ENCODE assay signal across 6 mouse cellular contexts in the genomic region with DNA sequence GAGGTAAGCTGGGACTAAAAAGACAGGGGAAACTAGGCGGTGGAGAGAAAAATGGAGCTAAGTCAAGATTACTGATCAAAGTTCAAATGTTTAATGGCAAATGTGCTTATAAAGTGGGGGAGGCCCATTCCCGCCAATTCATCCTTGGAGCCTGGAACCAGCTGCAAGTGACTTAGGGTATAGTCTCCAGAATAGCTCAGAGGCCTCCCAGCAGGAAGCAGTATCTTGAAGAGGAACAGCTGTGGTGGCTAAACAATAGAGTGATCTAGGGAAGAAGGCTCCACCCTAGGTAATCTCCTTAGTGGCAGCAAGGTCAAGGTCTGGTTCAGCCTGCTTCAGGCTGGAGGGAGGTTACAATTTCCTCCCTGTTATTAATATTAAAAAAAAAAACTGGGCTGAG. TPM values are rescaled to one million over a fixed set of nuclear protein-coding genes. Genes with fewer than 3 reads are reported as not detected.
DNase-seq lines count a peak whose midpoint lies in the region; ATAC-seq and TF ChIP-seq lines count a peak whose summit lies in the region.
"Not testable (repeated sequence)": the region's sequence is repeated elsewhere in the genome, so short reads cannot be mapped to it uniquely, and the experiment has no call there.

No protein-coding gene starts in this region.

- not testable (repeated sequence) for TF ChIP-seq CTCF in ES-Bruce4 (IDR thresholded peaks at IDR 0.05; ENCODE audit: low read depth, low read length); intestine, postnatal 0 days (IDR thresholded peaks at IDR 0.05; ENCODE audit: low read depth)

- H3K9ac ChIP-seq in ES-Bruce4 (ENCODE audit: low read depth, poor library complexity, severe bottlenecking); ES-E14 (ENCODE audit: insufficient read depth, low read depth, low read length, poor library complexity, severe bottlenecking); intestine, postnatal 0 days (ENCODE audit: low read depth, low read length): not testable (repeated sequence)

- TF ChIP-seq POLR2A in ES-Bruce4 (IDR thresholded peaks at IDR 0.05; ENCODE audit: insufficient read depth, low read length), result not testable (repeated sequence)

- ATAC-seq in intestine, postnatal 0 days, result peak; percentile 56

- TF ChIP-seq EP300 in ES-Bruce4 (IDR thresholded peaks at IDR 0.05; ENCODE audit: insufficient read depth, low read depth, low read length), result not testable (repeated sequence)

- not testable (repeated sequence) for H3K27me3 ChIP-seq in ES-Bruce4 (ENCODE audit: control insufficient read depth, insufficient read depth, low read length, poor library complexity, severe bottlenecking); intestine, postnatal 0 days (replicated peaks; ENCODE audit: control insufficient read depth, insufficient read depth, low read length)

- H3K4me2 ChIP-seq in intestine, postnatal 0 days (replicated peaks; ENCODE audit: low read depth), result not testable (repeated sequence)

- H3K27ac ChIP-seq in ES-Bruce4 (ENCODE audit: insufficient read depth, low read length), result peak overlapping the region; percentile 64; the same call in 1 of the 2 replicates
- peak overlapping the region; percentile 48; the same call in 1 of the 2 replicates for H3K27ac ChIP-seq in ES-E14 (ENCODE audit: insufficient read depth, low read depth, low read length, poor library complexity, severe bottlenecking)
- H3K27ac ChIP-seq in intestine, postnatal 0 days (ENCODE audit: low read depth, low read length), result not testable (repeated sequence)

- WGBS in intestine, postnatal 0 days, result 60% methylated on average over 2 of the region's 2 CpGs

- not testable (repeated sequence) for H3K4me3 ChIP-seq in ES-Bruce4 (ENCODE audit: low read depth, low read length); ES-E14 (ENCODE audit: insufficient read depth in 1 of 2, low read depth in 1 of 2, low read length in 2 of 2, poor library complexity in 1 of 2, severe bottlenecking in 1 of 2); intestine, postnatal 0 days (ENCODE audit: low read depth, low read length)

- H3K9me3 ChIP-seq in ES-Bruce4 (replicated peaks; ENCODE audit: control insufficient read depth, insufficient read depth, low read length, poor library complexity, severe bottlenecking), result peaks cover 24% of the 10 kb centered on the region
- H3K9me3 ChIP-seq in ES-E14 (ENCODE audit: control insufficient read depth, insufficient read depth, low read depth, low read length); intestine, postnatal 0 days (ENCODE audit: control insufficient read depth): not testable (repeated sequence)

- H3K4me1 ChIP-seq in ES-Bruce4 (ENCODE audit: control insufficient read depth, insufficient read depth, low read length); ES-E14 (ENCODE audit: control insufficient read depth in 2 of 2, insufficient read depth in 2 of 2, low read length in 2 of 2, poor library complexity in 1 of 2); intestine, postnatal 0 days (replicated peaks; ENCODE audit: control insufficient read depth, insufficient read depth, low read length): not testable (repeated sequence)

- in situ Hi-C loops in ES-E14 (cut with MboI; ENCODE audit: low sequenced_read_pairs in 2 of 2, unreplicated experiment in 2 of 2), result not testable (repeated sequence)

- peak; percentile 91 for DNase-seq in ES-CJ7 (ENCODE audit: low read depth, low spot score)
- not testable (repeated sequence) for DNase-seq in ES-E14 (ENCODE audit: low read depth, low spot score)
- peak; percentile 94 for DNase-seq in R1 (ENCODE audit: low read depth, low spot score)
- DNase-seq in ZHBTc4 (ENCODE audit: low read depth, low spot score), result peak; percentile 83

- H3K36me3 ChIP-seq in ES-Bruce4 (ENCODE audit: control insufficient read depth, insufficient read depth, low read length, poor library complexity, severe bottlenecking); ES-E14 (ENCODE audit: control insufficient read depth, insufficient read depth, low read length, poor library complexity, severe bottlenecking); intestine, postnatal 0 days (ENCODE audit: control insufficient read depth, insufficient read depth): not testable (repeated sequence)

TF ChIP-seq in ES-E14, 5 proteins besides CTCF, POLR2A, EP300 and RAD21:
- 0 out of 2 replicates have a peak, but pooled peaks have one; percentile 24 for TF ChIP-seq CHD2 (IDR thresholded peaks at IDR 0.05; ENCODE audit: low read depth, low read length)

RNA-seq across cellular contexts. Expression of gene Fbxo30, which starts 17.3 kb away (rescaled TPM):
- polyA plus RNA-seq in ES-Bruce4 (2011; ENCODE audit: insufficient read depth, insufficient read length, low read depth, missing spikeins), result 44.6 and 45.1 TPM in 2 replicates
- total RNA-seq in ES-E14 (2012; rRNA removed), result 20.7 and 26.9 TPM in 2 replicates
- polyA plus RNA-seq in intestine, postnatal 0 days (2015; fragmentation: Nextera tagmentation; extraction: Ambion mirVana), result 8.7 and 8.9 TPM in 2 replicates
